Mouse (Mus musculus) spleen, adult 18-20 months (tissue): ENCODE results near the gene Olfr810.

Experiments used
- DNase-seq, 2 experiments: peaks; one replicate each; pipeline ENCODE4 v3.0.0; 2022; ENCODE audit warnings: mixed read lengths in 2 of 2

Olfr810 gene

GRCm38 (mm10) chr10:129794817-129795216, at the start of gene Olfr810:
Gene Olfr810, minus strand, starts transcription at chr10:129794917.
- DNase-seq = no peak

DNA sequence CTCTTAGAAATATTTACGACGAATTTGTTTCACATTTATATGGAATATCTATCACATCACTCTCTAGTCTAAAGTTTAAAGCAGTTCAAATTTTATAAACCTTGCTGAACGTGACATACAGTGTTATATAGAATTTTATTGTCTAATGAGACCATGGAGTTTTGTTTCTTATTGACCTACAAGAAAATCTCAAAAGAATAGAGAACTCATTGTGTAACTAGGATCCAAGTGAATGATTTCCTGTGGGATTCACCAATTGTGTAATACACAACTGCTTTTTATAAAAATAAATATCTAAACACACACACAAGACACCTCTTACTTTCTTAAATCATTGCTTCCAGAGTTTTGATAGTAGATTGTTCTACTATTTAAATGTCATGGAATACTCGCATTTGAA, 9.6 kb upstream of the Olfr810 start, which contains the start of gene Olfr811:
Gene Olfr811 (minus strand): TSS at position 101 of the 400 bp plus-strand sequence.
- DNase-seq = no peak

DNA sequence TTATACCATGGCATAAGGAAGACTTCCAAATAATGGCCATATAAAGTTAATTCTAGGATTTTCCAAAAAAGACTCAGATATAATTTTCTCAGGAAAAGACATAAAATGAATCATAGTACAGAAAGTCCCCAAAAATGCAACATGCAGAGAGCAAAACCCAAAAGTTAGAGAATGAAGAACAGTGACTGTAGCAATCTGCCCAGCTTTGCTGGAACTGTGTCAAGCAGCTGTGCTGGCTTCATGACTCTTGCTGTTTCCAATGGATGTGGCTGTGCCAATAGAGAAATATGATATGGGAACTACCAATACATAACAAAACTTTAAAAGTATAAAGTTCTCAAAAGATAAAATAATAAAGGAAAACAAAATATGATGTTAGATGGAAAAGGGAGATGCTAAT, 16.6 kb downstream of the Olfr810 start:
- no peak for DNase-seq

DNA sequence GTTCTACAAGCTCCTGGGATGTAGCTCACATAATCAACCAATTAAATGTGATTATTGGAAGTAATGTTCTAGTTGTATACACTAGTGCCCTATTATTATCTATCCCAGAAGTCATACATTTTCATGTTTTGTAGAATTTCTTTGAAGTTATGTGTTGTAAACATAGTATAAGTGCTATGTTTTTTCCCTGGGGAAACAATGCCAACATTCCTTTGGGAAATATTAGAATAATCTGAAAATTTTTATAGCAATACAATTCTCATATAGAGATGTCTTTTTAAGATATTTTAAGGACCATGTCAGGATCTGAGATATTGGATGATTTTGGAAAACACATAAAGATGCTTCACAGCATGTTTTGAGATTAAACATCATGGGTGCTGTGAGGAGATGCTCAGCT, 20.4 kb downstream of the Olfr810 start, which contains the start of gene Olfr809:
Gene Olfr809 (plus strand): TSS at position 301 of the 400 bp plus-strand sequence.
- no peak for DNase-seq

DNA sequence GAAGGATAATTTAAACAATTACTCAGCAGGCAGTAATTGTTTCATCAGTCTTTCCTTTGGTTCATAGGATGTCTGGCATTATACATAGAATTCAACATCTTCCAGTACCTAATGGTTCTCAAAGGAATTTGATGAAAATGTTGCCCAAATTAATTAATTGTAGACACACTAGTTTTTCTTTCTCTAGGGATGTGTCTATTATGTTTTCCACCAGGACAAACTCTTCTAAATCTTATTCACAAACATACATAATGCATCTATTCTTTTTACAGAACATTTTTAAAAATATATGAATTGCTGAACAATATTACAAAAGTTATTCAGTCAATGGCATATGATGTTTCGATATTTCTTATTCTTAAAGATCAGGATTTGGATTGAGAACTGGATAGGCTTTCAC, 29.5 kb downstream of the Olfr810 start, which contains the start of gene Olfr808:
Gene Olfr808 (plus strand): TSS at position 301 of the 400 bp plus-strand sequence.
- DNase-seq = no peak

GRCm38 (mm10) chr10:129757693-129758092, 37.0 kb downstream of the Olfr810 start, which contains the start of gene Olfr807:
Gene Olfr807, minus strand, starts transcription at chr10:129757793.
- DNase-seq = no peak

DNA sequence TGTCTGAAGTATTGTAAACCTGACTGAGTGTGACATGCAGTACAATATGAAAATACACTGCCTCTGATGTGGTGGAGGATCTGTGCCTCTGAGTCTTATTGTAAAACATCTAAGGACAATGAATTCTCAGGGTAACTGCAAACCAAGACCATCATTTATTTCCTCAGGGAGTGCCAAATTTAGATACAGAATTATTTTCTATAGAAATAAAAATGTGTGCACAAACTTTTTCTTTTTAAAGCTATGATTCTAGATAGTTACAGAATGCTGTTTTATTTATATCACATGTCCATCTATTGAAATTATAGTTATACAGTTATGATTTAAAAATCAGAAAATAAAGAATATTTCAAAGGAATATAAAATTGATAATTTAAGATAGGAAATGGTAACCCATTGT, 52.9 kb downstream of the Olfr810 start, which contains the start of gene Olfr806:
Gene Olfr806 (minus strand): TSS at position 101 of the 400 bp plus-strand sequence.
- no peak for DNase-seq
